Mouse (Mus musculus): Measurements from ENCODE around the gene Upb1.
A peak's percentile ranks its signal among the peaks of the same experiment; 100 is the strongest.
"Not testable (repeated sequence)": the region's sequence is repeated elsewhere in the genome, so short reads cannot be mapped to it uniquely, and the experiment has no call there.

Upb1 gene

DNA sequence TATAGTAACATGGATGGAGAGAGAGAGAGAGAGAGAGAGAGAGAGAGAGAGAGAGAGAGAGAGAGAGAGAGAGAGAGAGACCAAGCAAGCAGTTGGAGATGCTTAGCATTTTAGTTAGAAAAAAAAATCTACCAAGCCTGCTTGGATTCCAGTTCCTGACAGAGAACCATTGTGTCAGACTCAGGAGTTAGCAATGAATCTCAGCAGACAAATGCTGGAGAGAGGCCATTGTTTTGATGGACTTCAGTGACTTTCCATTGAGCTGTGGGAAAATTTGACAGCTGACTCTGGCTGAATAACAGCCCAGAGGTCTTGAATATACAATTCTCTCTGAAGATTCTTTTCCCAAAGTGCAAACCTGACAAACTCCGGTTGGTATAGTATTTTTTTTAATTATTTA lies 56.9 kb downstream of the Upb1 start:
- DNase-seq, result no peak

DNA sequence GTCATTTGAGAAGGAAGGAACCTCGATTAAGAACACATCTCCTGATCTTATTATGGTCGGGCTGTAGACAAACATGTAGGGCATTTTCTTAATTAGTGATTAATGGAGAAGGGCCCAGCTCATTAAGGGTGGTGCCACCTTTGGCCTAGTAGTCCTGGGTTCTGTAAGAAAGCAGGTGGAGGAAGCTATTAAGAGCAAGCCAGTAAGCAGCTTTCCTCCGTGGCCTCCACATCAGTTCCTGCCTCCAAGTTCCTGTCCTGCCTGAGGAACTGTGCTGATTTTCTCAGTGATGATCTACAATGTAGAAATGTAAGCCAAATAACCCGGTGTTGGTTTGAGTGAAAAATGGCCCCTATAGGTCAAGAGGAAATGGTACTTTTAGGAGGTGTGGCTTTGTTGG lies 57.4 kb downstream of the Upb1 start:
- DNase-seq, result no peak

- no peak for DNase-seq
Measured at GRCm38 (mm10) chr10:75462728-75463127, 61.8 kb downstream of the Upb1 start.

- DNase-seq, result peak; percentile 75
Measured at GRCm38 (mm10) chr10:75465781-75466550, 65.1 kb downstream of the Upb1 start.

GRCm38 (mm10) chr10:75473411-75473810 lies 72.5 kb downstream of the Upb1 start:
- DNase-seq, result peak; percentile 52

DNA sequence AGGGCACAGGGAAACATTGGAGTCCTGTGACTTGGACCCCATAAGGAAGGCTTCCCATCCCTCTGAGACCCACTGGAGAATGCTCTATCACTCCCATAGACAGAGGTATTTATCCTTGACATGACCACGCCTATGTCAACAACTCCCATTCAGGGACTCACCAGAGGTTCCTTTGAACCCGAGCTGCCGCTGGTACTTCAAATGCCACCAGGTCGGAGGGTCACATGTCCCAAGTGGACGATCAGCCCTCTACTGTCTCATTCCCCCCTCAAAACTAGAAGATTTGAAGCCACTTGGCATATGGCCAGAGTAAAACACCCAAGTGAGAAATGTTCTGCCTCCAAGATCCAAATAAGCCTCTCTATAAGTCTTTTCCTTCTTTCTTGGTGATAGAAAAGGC lies 73.7 kb downstream of the Upb1 start:
- no peak for DNase-seq

DNA sequence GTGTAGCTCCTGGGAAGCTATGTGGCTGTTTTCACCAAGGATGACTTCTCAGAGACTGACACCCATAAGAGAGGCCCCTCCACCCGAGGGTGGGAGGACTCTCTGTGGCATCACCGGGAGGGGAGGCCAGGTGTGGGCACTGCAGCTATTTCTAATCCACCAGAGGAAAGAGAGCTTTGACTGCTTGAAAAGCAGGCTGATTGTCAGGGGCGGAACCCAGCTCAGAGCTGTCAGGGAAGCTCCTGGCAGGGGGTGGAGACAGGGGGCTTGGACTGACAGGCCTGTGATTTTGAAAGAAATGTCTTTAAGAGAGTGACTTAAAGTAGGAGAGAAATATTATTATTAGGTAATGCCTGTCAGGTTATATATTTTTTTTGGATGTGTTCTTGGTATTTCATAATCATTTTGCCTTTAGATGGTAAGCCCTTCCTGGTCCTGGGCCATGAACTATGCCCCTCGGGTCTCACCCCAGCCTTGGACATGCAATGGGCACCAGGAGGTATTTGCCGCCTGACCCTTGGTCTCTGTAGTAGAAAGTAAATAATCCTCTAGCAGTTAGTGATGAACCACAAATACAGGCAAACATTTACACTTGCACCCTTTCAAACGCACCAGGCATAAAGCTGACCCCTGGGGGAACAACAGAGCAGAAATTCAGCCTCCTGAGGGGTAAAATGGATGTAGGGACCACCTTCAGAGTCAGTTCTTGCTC lies 74.4 kb downstream of the Upb1 start:
- not testable (repeated sequence) for DNase-seq

DNA sequence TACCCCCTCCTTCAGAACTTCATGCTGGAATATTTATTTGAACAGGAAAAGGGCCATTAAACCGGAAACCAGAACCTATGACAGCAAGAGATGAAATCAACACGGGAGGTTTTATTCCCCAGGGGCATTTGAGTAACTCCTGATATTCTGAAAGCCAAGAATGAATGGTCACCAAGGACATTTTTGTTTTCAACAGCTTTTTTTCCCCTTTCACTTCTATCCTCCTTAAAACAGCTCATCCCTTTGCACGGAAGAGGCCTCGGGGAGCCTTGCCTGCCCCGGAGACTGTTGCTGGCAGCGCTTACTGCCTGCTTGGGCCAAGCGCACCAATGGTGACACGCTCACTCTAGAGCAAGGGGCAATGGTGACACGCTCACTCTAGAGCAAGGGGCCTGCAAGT lies 76.1 kb downstream of the Upb1 start:
- no peak for DNase-seq

GRCm38 (mm10) chr10:75479955-75480354 lies 79.0 kb downstream of the Upb1 start:
- no peak for DNase-seq

DNA sequence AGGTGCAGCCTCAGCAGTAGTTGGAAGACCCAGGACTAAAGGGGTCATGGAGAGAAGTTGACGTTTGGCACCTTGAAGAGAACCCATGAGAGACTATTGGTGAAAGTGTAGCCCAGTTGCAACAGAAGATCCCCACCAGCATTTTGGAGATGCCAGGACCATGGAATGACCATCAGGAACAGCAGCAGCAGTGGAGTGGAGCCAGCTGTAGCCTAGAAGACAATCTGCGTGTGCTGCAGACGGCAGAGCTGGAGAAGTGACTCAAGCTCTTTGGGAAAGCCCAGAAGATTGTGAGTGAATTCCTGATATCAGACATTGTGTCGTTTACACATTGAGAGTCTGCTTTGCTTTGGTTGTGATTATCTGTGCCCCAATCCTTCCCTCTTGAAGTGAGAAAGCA lies 80.8 kb downstream of the Upb1 start:
- no peak for DNase-seq

GRCm38 (mm10) chr10:75482271-75482670 lies 81.4 kb downstream of the Upb1 start:
- DNase-seq, result no peak

GRCm38 (mm10) chr10:75482919-75483483 lies 82.1 kb downstream of the Upb1 start:
- DNase-seq, result no peak

GRCm38 (mm10) chr10:75484066-75484465 lies 83.2 kb downstream of the Upb1 start:
- no peak for DNase-seq

GRCm38 (mm10) chr10:75484767-75485166 lies 83.9 kb downstream of the Upb1 start:
- DNase-seq, result no peak

GRCm38 (mm10) chr10:75486086-75486979 lies 85.4 kb downstream of the Upb1 start:
- peak; percentile 90 for DNase-seq

DNA sequence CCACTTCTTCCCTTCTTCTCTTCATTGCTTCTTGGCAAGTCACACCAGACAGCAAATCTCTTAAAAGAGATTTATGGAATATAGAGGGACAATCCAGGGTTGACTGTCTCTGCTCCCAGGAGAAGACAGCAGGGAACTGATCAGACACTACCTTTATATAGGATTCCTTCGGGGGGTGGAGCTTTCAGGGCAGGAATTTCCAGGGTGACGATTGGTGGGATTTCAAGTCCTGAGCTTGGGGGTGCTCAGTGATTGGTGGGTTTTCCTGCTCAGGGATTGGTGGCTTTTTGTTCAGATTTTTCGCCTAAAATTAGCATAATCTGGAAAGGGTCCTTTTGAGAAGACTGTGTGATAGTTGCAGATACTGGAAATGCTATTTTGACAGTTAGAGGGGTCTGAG lies 86.2 kb downstream of the Upb1 start:
- DNase-seq, result no peak

DNA sequence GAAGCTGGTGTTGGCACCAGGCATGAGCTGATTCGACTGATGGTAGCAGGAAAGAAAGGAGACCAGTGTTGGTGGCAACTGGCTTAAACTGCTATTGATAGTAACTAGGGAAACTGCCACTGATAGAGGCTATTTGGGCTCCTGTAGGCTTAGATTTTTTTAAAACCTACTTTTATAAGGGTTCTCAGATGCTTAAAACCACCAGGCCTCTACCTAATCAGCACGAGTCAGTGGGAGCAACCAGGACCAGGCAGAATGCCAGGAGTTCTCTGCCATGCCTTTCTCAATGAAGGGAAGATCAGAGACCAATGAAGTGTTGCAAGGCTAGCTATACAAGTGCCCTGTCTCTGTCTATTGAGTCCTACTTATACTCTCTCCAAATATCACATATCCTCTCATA lies 88.6 kb downstream of the Upb1 start:
- no peak for DNase-seq

DNA sequence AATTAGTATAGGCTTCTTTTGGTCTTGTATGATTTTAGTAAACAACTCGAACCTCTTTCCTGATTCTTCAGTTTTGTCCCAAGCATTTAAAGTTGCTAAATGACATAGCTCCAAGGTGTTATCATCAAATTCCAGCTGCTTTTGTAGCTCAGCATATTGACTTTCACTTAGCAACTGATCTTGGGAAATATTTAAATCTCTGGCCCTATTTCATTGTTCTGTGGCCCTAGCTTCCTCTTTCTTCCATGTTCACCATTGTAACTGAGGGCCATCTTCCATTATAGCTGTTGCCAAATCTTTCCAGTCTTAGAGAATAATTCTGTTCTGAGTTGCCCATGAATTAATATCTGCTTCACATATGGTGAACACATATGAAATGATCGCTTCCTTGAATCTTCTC lies 89.8 kb downstream of the Upb1 start:
- DNase-seq, result no peak
